Comparison of ENCODE assay signal across 8 mouse cellular contexts in genomic region chr13:31629321-31629851, GRCm38 (mm10). TPM values are rescaled to one million over a fixed set of nuclear protein-coding genes. Genes with fewer than 3 reads are reported as not detected.
DNase-seq lines count a peak whose midpoint lies in the region; ATAC-seq and TF ChIP-seq lines count a peak whose summit lies in the region.

No protein-coding gene starts in this region.

- no peak for TF ChIP-seq RAD21 in CH12.LX (IDR thresholded peaks at IDR 0.05; ENCODE audit: low read depth, low read length)

- DNase-seq in adrenal gland, adult 2 months, result peak; percentile 29
- DNase-seq in adrenal gland, adult 18-20 months (ENCODE audit: low spot score in 2 of 2), result no peak
- DNase-seq in CH12.LX (ENCODE audit: extremely low read depth), result no peak
- DNase-seq in neural tube, embryonic 11.5 days (ENCODE audit: low spot score), result peak; percentile 59
- no peak for DNase-seq in natural killer cell, adult 2 months (ENCODE audit: low spot score in 2 of 2)
- no peak for DNase-seq in yolk sac, embryonic 10.5 days (ENCODE audit: low spot score)

- no peak for TF ChIP-seq POLR2A in CH12.LX (IDR thresholded peaks at IDR 0.05; ENCODE audit: low read depth, low read length)

- in situ Hi-C loops in CH12.LX (cut with MboI; ENCODE audit: low pct_ligation_motif_present, low pct_unique_long_range_greater_than_20kb, low sequenced_read_pairs), result loop anchor here (10.0 to 25.0 kb wide), 3 partner anchors 545 to 1067 kb away; no protein-coding TSS in a partner anchor

- H3K79me2 ChIP-seq in CH12.LX (replicated peaks; ENCODE audit: control insufficient read depth, extremely low read depth, insufficient read depth, poor library complexity, severe bottlenecking), result no peaks in the 10 kb centered on the region

- H3K4me3 ChIP-seq in CH12.LX (replicated peaks in 1 of 3; ENCODE audit: low read depth in 2 of 3, low read length in 2 of 3, poor library complexity in 1 of 3), result peak overlapping the region in 1 of 3 experiments; percentile 27
- peak overlapping the region; percentile 34 for H3K4me3 ChIP-seq in forebrain, embryonic 12.5 days (replicated peaks)
- H3K4me3 ChIP-seq in limb, embryonic 12.5 days (replicated peaks), result peak overlapping the region; percentile 37
- peak overlapping the region; percentile 28 for H3K4me3 ChIP-seq in neural tube, embryonic 11.5 days (ENCODE audit: low read depth, low read length)

- H3K36me3 ChIP-seq in CH12.LX (replicated peaks in 1 of 2; ENCODE audit: control insufficient read depth in 1 of 2, insufficient read depth in 1 of 2, low read length in 1 of 2), result no peaks in the 10 kb centered on the region
- H3K36me3 ChIP-seq in forebrain, embryonic 12.5 days (replicated peaks), result no peaks in the 10 kb centered on the region
- H3K36me3 ChIP-seq in limb, embryonic 12.5 days, result no peaks in the 10 kb centered on the region
- H3K36me3 ChIP-seq in neural tube, embryonic 11.5 days (ENCODE audit: control insufficient read depth, insufficient read depth, low read length), result no peaks in the 10 kb centered on the region

- no peak for TF ChIP-seq CTCF in CH12.LX (conservative IDR thresholded peaks at IDR 0.05 in 1 of 2, IDR thresholded peaks at IDR 0.05 in 1 of 2; ENCODE audit: low read depth in 2 of 2, low read length in 2 of 2)

- dilution Hi-C loops in CH12.LX (cut with MboI; ENCODE audit: extremely low pct_ligation_motif_present, extremely low pct_unique_long_range_greater_than_20kb, low sequenced_read_pairs), result no loop called here

- H3K27me3 ChIP-seq in CH12.LX (replicated peaks), result no peaks in the 10 kb centered on the region
- H3K27me3 ChIP-seq in forebrain, embryonic 12.5 days, result peaks cover 89% of the 10 kb centered on the region
- peaks cover 85% of the 10 kb centered on the region for H3K27me3 ChIP-seq in limb, embryonic 12.5 days
- H3K27me3 ChIP-seq in neural tube, embryonic 11.5 days (ENCODE audit: control insufficient read depth, insufficient read depth, low read length), result peaks cover 81% of the 10 kb centered on the region

- no peak overlapping the region for H3K9ac ChIP-seq in CH12.LX (ENCODE audit: insufficient read depth, low read depth)
- peak overlapping the region; percentile 22; the same call in 1 of the 2 replicates for H3K9ac ChIP-seq in forebrain, embryonic 12.5 days
- peak overlapping the region; percentile 45; the same call in 1 of the 2 replicates for H3K9ac ChIP-seq in limb, embryonic 12.5 days (replicated peaks)
- peak overlapping the region; percentile 26 for H3K9ac ChIP-seq in neural tube, embryonic 11.5 days (ENCODE audit: low read length)

- peaks cover 26% of the 10 kb centered on the region for H3K9me3 ChIP-seq in CH12.LX (replicated peaks; ENCODE audit: low read length)
- H3K9me3 ChIP-seq in forebrain, embryonic 12.5 days, result 0 out of 2 replicates have a peak, but pooled peaks cover 2% of the 10 kb centered on the region
- H3K9me3 ChIP-seq in limb, embryonic 12.5 days, result no peaks in the 10 kb centered on the region
- no peaks in the 10 kb centered on the region for H3K9me3 ChIP-seq in neural tube, embryonic 11.5 days (ENCODE audit: control insufficient read depth, low read length)

- H3K4me1 ChIP-seq in CH12.LX (ENCODE audit: control insufficient read depth in 1 of 2, insufficient read depth in 2 of 2), result peaks cover 0 to under 1% of the 10 kb centered on the region in 2 experiments; a peak in 1 of 4 replicates
- peaks cover 36% of the 10 kb centered on the region for H3K4me1 ChIP-seq in forebrain, embryonic 12.5 days
- peaks cover 48% of the 10 kb centered on the region for H3K4me1 ChIP-seq in limb, embryonic 12.5 days (replicated peaks)
- H3K4me1 ChIP-seq in neural tube, embryonic 11.5 days (ENCODE audit: control insufficient read depth, insufficient read depth, low read length), result peaks cover 20% of the 10 kb centered on the region

- H3K27ac ChIP-seq in CH12.LX (ENCODE audit: insufficient read depth, low read depth), result no peak overlapping the region
- no peak overlapping the region for H3K27ac ChIP-seq in forebrain, embryonic 12.5 days
- no peak overlapping the region for H3K27ac ChIP-seq in limb, embryonic 12.5 days
- H3K27ac ChIP-seq in neural tube, embryonic 11.5 days (ENCODE audit: low read depth, low read length), result no peak overlapping the region

- WGBS in forebrain, embryonic 12.5 days, result under 1% methylated on average over 40 of the region's 40 CpGs
- 1% methylated on average over 40 of the region's 40 CpGs for WGBS in limb, embryonic 12.5 days
- under 1% methylated on average over 40 of the region's 40 CpGs for WGBS in neural tube, embryonic 11.5 days

- no peak for TF ChIP-seq EP300 in CH12.LX (IDR thresholded peaks at IDR 0.05; ENCODE audit: low read length)

- no peak for ATAC-seq in forebrain, embryonic 12.5 days (ENCODE audit: low FRiP score)
- no peak for ATAC-seq in limb, embryonic 12.5 days (ENCODE audit: insufficient number of reproducible peaks, insufficient read depth, low FRiP score, low TSS enrichment, low read depth)
- no peak for ATAC-seq in neural tube, embryonic 11.5 days (ENCODE audit: insufficient read depth, low FRiP score, low TSS enrichment)

- H3K4me2 ChIP-seq in CH12.LX (ENCODE audit: insufficient read depth, low read depth, poor library complexity, severe bottlenecking), result 0 out of 2 replicates have a peak overlapping the region, but pooled peaks have one; percentile 9
- H3K4me2 ChIP-seq in forebrain, embryonic 12.5 days, result peak overlapping the region; percentile 50
- peak overlapping the region; percentile 64 for H3K4me2 ChIP-seq in limb, embryonic 12.5 days
- H3K4me2 ChIP-seq in neural tube, embryonic 11.5 days (ENCODE audit: low read depth), result peak overlapping the region; percentile 53

TF ChIP-seq in CH12.LX, 34 proteins besides CTCF, POLR2A, EP300 and RAD21:
- TF ChIP-seq NRF1 (IDR thresholded peaks at IDR 0.05; ENCODE audit: low read depth, low read length), result no peak
- TF ChIP-seq MXI1 (IDR thresholded peaks at IDR 0.05; ENCODE audit: low read depth, low read length), result no peak
- no peak for TF ChIP-seq JUN (IDR thresholded peaks at IDR 0.05; ENCODE audit: insufficient read depth, low read depth, low read length)
- TF ChIP-seq ZMIZ1 (IDR thresholded peaks at IDR 0.05; ENCODE audit: low read depth, low read length), result no peak
- no peak for TF ChIP-seq HCFC1 (IDR thresholded peaks at IDR 0.05; ENCODE audit: low read depth, low read length)
- no peak for TF ChIP-seq MAX (IDR thresholded peaks at IDR 0.05; ENCODE audit: low read length)
TF ChIP-seq in CH12.LX: peak in this region for 0.

RNA-seq across cellular contexts. Expression of gene Foxf2, which starts 3.8 kb away (rescaled TPM):
- not detected for total RNA-seq in adrenal gland, adult 2 months (2021)
- not detected in 2 replicates for polyA plus RNA-seq in adrenal gland, adult 2 months (2012; rRNA removed)
- under 1 TPM in 1 of 2 experiments, not detected in 1; 0.19 TPM for total RNA-seq in adrenal gland, adult 18-20 months (2021)
- total RNA-seq in CH12.LX (2012; rRNA removed), result not detected in 2 replicates
- not detected in 2 replicates for total RNA-seq in CH12.LX (2014; rRNA removed)
- not detected in 2 replicates for polyA plus RNA-seq in CH12.LX (2012; ENCODE audit: insufficient read length, low read depth)
- polyA plus RNA-seq in forebrain, embryonic 12.5 days (2016; fragmentation: Nextera tagmentation; extraction: Ambion mirVana), result 3.4 and 4.6 TPM in 2 replicates
- 0.64 and 0.97 TPM in 2 replicates for polyA plus RNA-seq in limb, embryonic 12.5 days (2016; fragmentation: Nextera tagmentation; extraction: Ambion mirVana)
- polyA plus RNA-seq in neural tube, embryonic 11.5 days (2014; fragmentation: Nextera tagmentation; extraction: Ambion mirVana), result 5.2 and 5.5 TPM in 2 replicates

Comparison
In these comparisons a context has a peak if more than half of its experiments do, and no peak if none do; other contexts are left out.
1. DNase-seq: peak in adrenal gland, adult 2 months (single experiment) and neural tube, embryonic 11.5 days (single experiment); none in adrenal gland, adult 18-20 months (0 of 2), CH12.LX (single experiment), natural killer cell, adult 2 months (0 of 2) and yolk sac, embryonic 10.5 days (single experiment).
2. H3K4me2 ChIP-seq: peak in every context shown above with its lines; median percentile 64 in limb, embryonic 12.5 days; 53 in neural tube, embryonic 11.5 days; 50 in forebrain, embryonic 12.5 days; 9 in CH12.LX.